11 mouse cellular contexts compared by ENCODE assay signal in genomic region chr14:10712522-10712881, GRCm38 (mm10).
DNase-seq lines count a peak whose midpoint lies in the region; ATAC-seq lines count a peak whose summit lies in the region.
"Had no signal": no experiment of that assay in that cellular context is flagged by ENCODE, and none has a peak within 500 bp of the region (broad histone marks: within the 10 kb centered on the region; RNA-seq: fewer than 3 reads in every experiment).

No protein-coding gene starts in this region.

- no peak overlapping the region for H3K4me3 ChIP-seq in neural tube, embryonic 14.5 days (ENCODE audit: low read depth, low read length)
- no peak overlapping the region for H3K4me3 ChIP-seq in kidney, embryonic 15.5 days (replicated peaks)
- H3K4me3 ChIP-seq: hindbrain, embryonic 12.5 days had no signal

- ATAC-seq in neural tube, embryonic 14.5 days (ENCODE audit: low read depth) = peak; percentile 46; the same call in 1 of the 2 replicates
- no peak for ATAC-seq in kidney, embryonic 15.5 days (replicated peaks; ENCODE audit: low FRiP score)

- H3K9me3 ChIP-seq in neural tube, embryonic 14.5 days (ENCODE audit: control insufficient read depth, low read length) = no peaks in the 10 kb centered on the region
- H3K9me3 ChIP-seq in kidney, embryonic 15.5 days (replicated peaks) = no peaks in the 10 kb centered on the region
- H3K9me3 ChIP-seq: hindbrain, embryonic 12.5 days had no signal

- no peak overlapping the region for H3K4me2 ChIP-seq in neural tube, embryonic 14.5 days (ENCODE audit: low read depth, low read length)
- H3K4me2 ChIP-seq in kidney, embryonic 15.5 days = no peak overlapping the region
- H3K4me2 ChIP-seq: hindbrain, embryonic 12.5 days had no signal

- no peak overlapping the region for H3K27ac ChIP-seq in neural tube, embryonic 14.5 days (ENCODE audit: low read depth, low read length)
- H3K27ac ChIP-seq in kidney, embryonic 15.5 days = no peak overlapping the region
- H3K27ac ChIP-seq: hindbrain, embryonic 12.5 days had no signal

- intact Hi-C loops in left cerebral cortex, postnatal 36 days (cut with DNase I) = no loop called here

- no peaks in the 10 kb centered on the region for H3K27me3 ChIP-seq in neural tube, embryonic 14.5 days (ENCODE audit: control insufficient read depth, insufficient read depth, low read length)
- H3K27me3 ChIP-seq in kidney, embryonic 15.5 days = no peaks in the 10 kb centered on the region
- H3K27me3 ChIP-seq: hindbrain, embryonic 12.5 days had no signal

- H3K36me3 ChIP-seq in neural tube, embryonic 14.5 days (ENCODE audit: control insufficient read depth, insufficient read depth, low read length) = no peaks in the 10 kb centered on the region
- no peaks in the 10 kb centered on the region for H3K36me3 ChIP-seq in kidney, embryonic 15.5 days
- H3K36me3 ChIP-seq: hindbrain, embryonic 12.5 days had no signal

- H3K4me1 ChIP-seq in neural tube, embryonic 14.5 days (ENCODE audit: control insufficient read depth, insufficient read depth, low read length) = no peaks in the 10 kb centered on the region
- H3K4me1 ChIP-seq in kidney, embryonic 15.5 days = no peaks in the 10 kb centered on the region
- H3K4me1 ChIP-seq: hindbrain, embryonic 12.5 days had no signal

- no peak overlapping the region for H3K9ac ChIP-seq in neural tube, embryonic 14.5 days (replicated peaks; ENCODE audit: low read depth, low read length)
- no peak overlapping the region for H3K9ac ChIP-seq in kidney, embryonic 15.5 days
- H3K9ac ChIP-seq: hindbrain, embryonic 12.5 days had no signal

- DNase-seq in cerebellum, postnatal 10 days = peak; percentile 21 to 55
- DNase-seq in cerebellum, adult 18-20 months = no peak
- no peak for DNase-seq in neural tube, embryonic 10.5 days (ENCODE audit: extremely low spot score, low spot score)
- DNase-seq in left cerebral cortex, postnatal 36 days (ENCODE audit: low spot score in 2 of 2) = peak; percentile 6 to 7
- peak; percentile 11 for DNase-seq in telencephalon, adult 2 months (ENCODE audit: low read depth, low spot score)
- DNase-seq in heart, adult 9 months (ENCODE audit: low spot score in 2 of 2) = no peak
- DNase-seq: kidney, postnatal 14 days; lung, postnatal 36 days had no signal

- 80% methylated on average over 7 of the region's 7 CpGs for WGBS in neural tube, embryonic 14.5 days
- 92% methylated on average over 7 of the region's 7 CpGs for WGBS in kidney, embryonic 15.5 days

Comparison
In these comparisons a context has a peak if more than half of its experiments do, and no peak if none do; other contexts are left out.
1. DNase-seq: peak in cerebellum, postnatal 10 days (2 of 2), left cerebral cortex, postnatal 36 days (2 of 2) and telencephalon, adult 2 months (single experiment); none in cerebellum, adult 18-20 months (0 of 2), neural tube, embryonic 10.5 days (single experiment) and heart, adult 9 months (0 of 2).